Mouse (Mus musculus): ENCODE results near the gene Htr5a. TPM values are rescaled to one million over a fixed set of nuclear protein-coding genes. Genes with fewer than 3 reads are reported as not detected.

Gene Htr5a
- polyA plus RNA-seq, 1 experiment: not detected

- H3K9ac ChIP-seq (ENCODE audit: low read depth, poor library complexity, severe bottlenecking): no peak overlapping the region
- no peak overlapping the region for H3K4me3 ChIP-seq (ENCODE audit: low read depth, low read length)
- H3K4me1 ChIP-seq (ENCODE audit: control insufficient read depth, insufficient read depth, low read length): peaks cover 9% of the 10 kb centered on the region
- no peaks in the 10 kb centered on the region for H3K36me3 ChIP-seq (ENCODE audit: control insufficient read depth, insufficient read depth, low read length, poor library complexity, severe bottlenecking)
- TF ChIP-seq EP300 (IDR thresholded peaks at IDR 0.05; ENCODE audit: insufficient read depth, low read depth, low read length) (no peak), CTCF (IDR thresholded peaks at IDR 0.05; ENCODE audit: low read depth, low read length) (no peak), POLR2A (IDR thresholded peaks at IDR 0.05; ENCODE audit: insufficient read depth, low read length) (no peak)
- H3K27ac ChIP-seq (ENCODE audit: insufficient read depth, low read length): peak overlapping the region; percentile 88
- no peaks in the 10 kb centered on the region for H3K27me3 ChIP-seq (ENCODE audit: control insufficient read depth, insufficient read depth, low read length, poor library complexity, severe bottlenecking)
- H3K9me3 ChIP-seq (replicated peaks; ENCODE audit: control insufficient read depth, insufficient read depth, low read length, poor library complexity, severe bottlenecking): no peaks in the 10 kb centered on the region
These were observed 22.9 kb upstream of the Htr5a start for GRCm38 (mm10) chr5:27818840-27819672.

- H3K27me3 ChIP-seq (ENCODE audit: control insufficient read depth, insufficient read depth, low read length, poor library complexity, severe bottlenecking): no peaks in the 10 kb centered on the region
- H3K36me3 ChIP-seq (ENCODE audit: control insufficient read depth, insufficient read depth, low read length, poor library complexity, severe bottlenecking): no peaks in the 10 kb centered on the region
- H3K4me1 ChIP-seq (ENCODE audit: control insufficient read depth, insufficient read depth, low read length): peaks cover 4% of the 10 kb centered on the region
- no peak for TF ChIP-seq EP300 (IDR thresholded peaks at IDR 0.05; ENCODE audit: insufficient read depth, low read depth, low read length)
- TF ChIP-seq CTCF (IDR thresholded peaks at IDR 0.05; ENCODE audit: low read depth, low read length): no peak
- no peak for TF ChIP-seq POLR2A (IDR thresholded peaks at IDR 0.05; ENCODE audit: insufficient read depth, low read length)
- H3K27ac ChIP-seq (ENCODE audit: insufficient read depth, low read length): no peak overlapping the region
- no peaks in the 10 kb centered on the region for H3K9me3 ChIP-seq (replicated peaks; ENCODE audit: control insufficient read depth, insufficient read depth, low read length, poor library complexity, severe bottlenecking)
- no peak overlapping the region for H3K4me3 ChIP-seq (ENCODE audit: low read depth, low read length)
- no peak overlapping the region for H3K9ac ChIP-seq (ENCODE audit: low read depth, poor library complexity, severe bottlenecking)
These were observed 20.8 kb upstream of the Htr5a start for GRCm38 (mm10) chr5:27821161-27821560.

- Histone ChIP-seq H3K9ac (ENCODE audit: low read depth, poor library complexity, severe bottlenecking) (no peak overlapping the region), H3K4me1 (ENCODE audit: control insufficient read depth, insufficient read depth, low read length) (no peaks in the 10 kb centered on the region), H3K4me3 (ENCODE audit: low read depth, low read length) (no peak overlapping the region), H3K27ac (ENCODE audit: insufficient read depth, low read length) (no peak overlapping the region), H3K9me3 (replicated peaks; ENCODE audit: control insufficient read depth, insufficient read depth, low read length, poor library complexity, severe bottlenecking) (no peaks in the 10 kb centered on the region), H3K27me3 (ENCODE audit: control insufficient read depth, insufficient read depth, low read length, poor library complexity, severe bottlenecking) (no peaks in the 10 kb centered on the region), H3K36me3 (ENCODE audit: control insufficient read depth, insufficient read depth, low read length, poor library complexity, severe bottlenecking) (no peaks in the 10 kb centered on the region)
- TF ChIP-seq EP300 (IDR thresholded peaks at IDR 0.05; ENCODE audit: insufficient read depth, low read depth, low read length) (no peak), POLR2A (IDR thresholded peaks at IDR 0.05; ENCODE audit: insufficient read depth, low read length) (no peak), CTCF (IDR thresholded peaks at IDR 0.05; ENCODE audit: low read depth, low read length) (no peak)
These were observed 14.0 kb upstream of the Htr5a start for GRCm38 (mm10) chr5:27827971-27828370.

- Histone ChIP-seq H3K9me3 (replicated peaks; ENCODE audit: control insufficient read depth, insufficient read depth, low read length, poor library complexity, severe bottlenecking) (no peaks in the 10 kb centered on the region), H3K27me3 (ENCODE audit: control insufficient read depth, insufficient read depth, low read length, poor library complexity, severe bottlenecking) (no peaks in the 10 kb centered on the region; the same call in 1 of the 2 replicates), H3K27ac (ENCODE audit: insufficient read depth, low read length) (no peak overlapping the region), H3K9ac (ENCODE audit: low read depth, poor library complexity, severe bottlenecking) (no peak overlapping the region), H3K4me1 (ENCODE audit: control insufficient read depth, insufficient read depth, low read length) (no peaks in the 10 kb centered on the region), H3K36me3 (ENCODE audit: control insufficient read depth, insufficient read depth, low read length, poor library complexity, severe bottlenecking) (no peaks in the 10 kb centered on the region), H3K4me3 (ENCODE audit: low read depth, low read length) (no peak overlapping the region)
- TF ChIP-seq CTCF (IDR thresholded peaks at IDR 0.05; ENCODE audit: low read depth, low read length) (no peak), EP300 (IDR thresholded peaks at IDR 0.05; ENCODE audit: insufficient read depth, low read depth, low read length) (no peak), POLR2A (IDR thresholded peaks at IDR 0.05; ENCODE audit: insufficient read depth, low read length) (no peak)
These were observed 6.9 kb upstream of the Htr5a start for GRCm38 (mm10) chr5:27835096-27835495.

- Histone ChIP-seq H3K27ac (ENCODE audit: insufficient read depth, low read length) (no peak overlapping the region), H3K9me3 (replicated peaks; ENCODE audit: control insufficient read depth, insufficient read depth, low read length, poor library complexity, severe bottlenecking) (no peaks in the 10 kb centered on the region), H3K4me1 (ENCODE audit: control insufficient read depth, insufficient read depth, low read length) (no peaks in the 10 kb centered on the region), H3K9ac (ENCODE audit: low read depth, poor library complexity, severe bottlenecking) (no peak overlapping the region), H3K27me3 (ENCODE audit: control insufficient read depth, insufficient read depth, low read length, poor library complexity, severe bottlenecking) (no peaks in the 10 kb centered on the region; the same call in 1 of the 2 replicates), H3K36me3 (ENCODE audit: control insufficient read depth, insufficient read depth, low read length, poor library complexity, severe bottlenecking) (no peaks in the 10 kb centered on the region), H3K4me3 (ENCODE audit: low read depth, low read length) (no peak overlapping the region)
- TF ChIP-seq POLR2A (IDR thresholded peaks at IDR 0.05; ENCODE audit: insufficient read depth, low read length): no peak
- TF ChIP-seq EP300 (IDR thresholded peaks at IDR 0.05; ENCODE audit: insufficient read depth, low read depth, low read length): no peak
- TF ChIP-seq CTCF (IDR thresholded peaks at IDR 0.05; ENCODE audit: low read depth, low read length): no peak
These were observed 3.9 kb upstream of the Htr5a start for GRCm38 (mm10) chr5:27838061-27838460.

- no peak overlapping the region for H3K4me3 ChIP-seq (ENCODE audit: low read depth, low read length)
- H3K27ac ChIP-seq (ENCODE audit: insufficient read depth, low read length): no peak overlapping the region
- TF ChIP-seq EP300 (IDR thresholded peaks at IDR 0.05; ENCODE audit: insufficient read depth, low read depth, low read length) (no peak), CTCF (IDR thresholded peaks at IDR 0.05; ENCODE audit: low read depth, low read length) (no peak)
These were observed 847 bp downstream of the Htr5a start for GRCm38 (mm10) chr5:27842671-27843320.

More at GRCm38 (mm10) chr5:27842671-27843320, 847 bp downstream of the Htr5a start:
- Histone ChIP-seq H3K36me3 (ENCODE audit: control insufficient read depth, insufficient read depth, low read length, poor library complexity, severe bottlenecking) (no peaks in the 10 kb centered on the region), H3K4me1 (ENCODE audit: control insufficient read depth, insufficient read depth, low read length) (no peaks in the 10 kb centered on the region), H3K27me3 (ENCODE audit: control insufficient read depth, insufficient read depth, low read length, poor library complexity, severe bottlenecking) (no peaks in the 10 kb centered on the region), H3K9me3 (replicated peaks; ENCODE audit: control insufficient read depth, insufficient read depth, low read length, poor library complexity, severe bottlenecking) (no peaks in the 10 kb centered on the region), H3K9ac (ENCODE audit: low read depth, poor library complexity, severe bottlenecking) (no peak overlapping the region)
